Mouse (Mus musculus): ENCODE measurements around the gene Taf1b. TPM values are rescaled to one million over a fixed set of nuclear protein-coding genes. Genes with fewer than 3 reads are reported as not detected.

The Taf1b gene
- total RNA-seq, 2 experiments from 2014 or later, result 7.2 to 8.9 TPM

DNA sequence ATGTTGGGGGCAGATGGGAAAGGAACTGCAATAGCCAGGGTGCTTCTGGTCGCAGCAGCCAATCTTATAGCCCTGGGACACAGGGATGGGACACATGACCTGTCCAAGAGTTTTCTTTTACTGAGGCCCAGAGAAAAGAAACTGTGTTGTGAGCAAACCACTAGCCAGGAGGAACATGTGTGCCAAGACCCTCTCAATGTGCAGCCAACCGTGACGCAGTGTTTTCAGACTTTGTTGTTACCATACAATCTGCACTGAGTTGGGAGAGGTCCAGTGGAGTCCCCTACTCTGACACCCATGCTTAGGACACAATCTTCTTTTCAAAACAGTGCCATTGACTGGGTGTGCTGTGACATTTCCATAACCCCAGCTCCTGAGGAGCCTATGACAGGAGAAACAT lies 69.4 kb downstream of the Taf1b start:
- Histone ChIP-seq H3K27ac (no peak overlapping the region), H3K4me3 (no peak overlapping the region)
- no peak for TF ChIP-seq CTCF (IDR thresholded peaks at IDR 0.05)
- intact Hi-C loops (cut with DNase I), result loop anchor here (5.0 kb wide), 1 partner anchor 70 kb away; the partner anchor contains the start of gene Taf1b
- DNase-seq, result no peak

GRCm38 (mm10) chr12:24571523-24572392 lies 73.6 kb downstream of the Taf1b start, which contains the start of gene Grhl1:
Gene Grhl1 (plus strand): TSS chr12:24572283.
- peak; percentile 65 for TF ChIP-seq CTCF (IDR thresholded peaks at IDR 0.05)
- Histone ChIP-seq H3K4me3 (peak within 1 kb of the TSS; percentile 85), H3K27ac (peak within 1 kb of the TSS; percentile 76)
- peak; percentile 98 for DNase-seq
- intact Hi-C loops (cut with DNase I), result no loop called here

GRCm38 (mm10) chr12:24572421-24573274 lies 74.5 kb downstream of the Taf1b start:
- no peak for TF ChIP-seq CTCF (IDR thresholded peaks at IDR 0.05)
- Histone ChIP-seq H3K4me3 (peak overlapping the region; percentile 85), H3K27ac (peak overlapping the region; percentile 76)
- DNase-seq, result no peak
- intact Hi-C loops (cut with DNase I), result no loop called here

DNA sequence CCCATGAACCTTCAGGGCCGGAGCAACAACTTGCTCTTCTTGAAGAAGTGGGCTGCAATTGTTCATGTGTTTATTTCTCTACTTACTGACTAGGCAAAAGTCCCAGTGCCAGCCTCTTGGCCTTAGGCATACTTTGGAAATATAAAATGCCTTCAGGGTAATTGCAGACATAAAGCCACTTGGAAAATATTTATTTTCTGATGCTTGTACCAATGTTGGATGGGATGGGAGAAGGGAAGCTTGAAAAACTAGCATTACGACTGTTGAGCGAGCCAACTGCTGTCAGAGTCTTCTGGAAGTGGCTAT lies 75.1 kb downstream of the Taf1b start:
- Histone ChIP-seq H3K4me3 (no peak overlapping the region), H3K27ac (no peak overlapping the region)
- intact Hi-C loops (cut with DNase I), result no loop called here
- DNase-seq, result no peak
- no peak for TF ChIP-seq CTCF (IDR thresholded peaks at IDR 0.05)

GRCm38 (mm10) chr12:24574870-24575269 lies 76.7 kb downstream of the Taf1b start:
- no peak overlapping the region for H3K4me3 ChIP-seq

DNA sequence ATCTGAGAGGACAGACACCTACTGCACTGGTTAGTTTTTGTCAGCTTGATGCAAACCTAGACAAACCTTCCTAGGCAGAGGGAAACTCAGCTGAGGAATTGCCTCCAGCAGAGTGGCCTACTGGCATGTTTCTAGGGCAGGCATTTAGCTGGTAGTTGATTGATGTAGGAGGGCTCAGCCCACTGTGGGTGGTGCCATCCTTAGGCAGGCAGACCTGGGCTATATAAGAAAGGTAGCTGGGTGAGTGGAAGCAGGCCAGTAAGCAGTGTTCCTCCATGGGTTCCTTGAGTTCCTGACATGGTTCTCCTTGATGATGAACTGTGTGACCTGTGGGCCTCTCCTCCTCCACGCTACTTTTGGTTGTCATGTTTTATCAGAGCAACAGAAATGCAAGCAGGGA lies 82.3 kb downstream of the Taf1b start:
- Histone ChIP-seq H3K27ac (no peak overlapping the region), H3K4me3 (no peak overlapping the region)
- DNase-seq, result no peak
- intact Hi-C loops (cut with DNase I), result no loop called here
- no peak for TF ChIP-seq CTCF (IDR thresholded peaks at IDR 0.05)

More at GRCm38 (mm10) chr12:24574870-24575269, 76.7 kb downstream of the Taf1b start:
- no peak for DNase-seq
- TF ChIP-seq CTCF (IDR thresholded peaks at IDR 0.05), result no peak
- H3K27ac ChIP-seq, result no peak overlapping the region
- intact Hi-C loops (cut with DNase I), result no loop called here

GRCm38 (mm10) chr12:24580996-24581683 lies 83.0 kb downstream of the Taf1b start:
- no peak for TF ChIP-seq CTCF (IDR thresholded peaks at IDR 0.05)
- H3K27ac ChIP-seq, result no peak overlapping the region
- intact Hi-C loops (cut with DNase I), result no loop called here
- no peak overlapping the region for H3K4me3 ChIP-seq
- no peak for DNase-seq

- intact Hi-C loops (cut with DNase I), result no loop called here
- H3K27ac ChIP-seq, result no peak overlapping the region
- TF ChIP-seq CTCF (IDR thresholded peaks at IDR 0.05), result no peak
- no peak overlapping the region for H3K4me3 ChIP-seq
- DNase-seq, result no peak
These were observed 85.5 kb downstream of the Taf1b start for GRCm38 (mm10) chr12:24583653-24584052.

GRCm38 (mm10) chr12:24584835-24585234 lies 86.7 kb downstream of the Taf1b start:
- H3K4me3 ChIP-seq, result no peak overlapping the region
- no peak for TF ChIP-seq CTCF (IDR thresholded peaks at IDR 0.05)
- peak; percentile 70 for DNase-seq
- intact Hi-C loops (cut with DNase I), result no loop called here
- peak overlapping the region; percentile 40 for H3K27ac ChIP-seq

- Histone ChIP-seq H3K27ac (no peak overlapping the region), H3K4me3 (no peak overlapping the region)
- DNase-seq, result no peak
- intact Hi-C loops (cut with DNase I), result no loop called here
- TF ChIP-seq CTCF (IDR thresholded peaks at IDR 0.05), result no peak
These were observed 88.0 kb downstream of the Taf1b start for GRCm38 (mm10) chr12:24586193-24586592.

- no peak for TF ChIP-seq CTCF (IDR thresholded peaks at IDR 0.05)
- intact Hi-C loops (cut with DNase I), result no loop called here
- DNase-seq, result no peak
- Histone ChIP-seq H3K27ac (no peak overlapping the region), H3K4me3 (no peak overlapping the region)
These were observed 92.2 kb downstream of the Taf1b start for GRCm38 (mm10) chr12:24590371-24590770.

DNA sequence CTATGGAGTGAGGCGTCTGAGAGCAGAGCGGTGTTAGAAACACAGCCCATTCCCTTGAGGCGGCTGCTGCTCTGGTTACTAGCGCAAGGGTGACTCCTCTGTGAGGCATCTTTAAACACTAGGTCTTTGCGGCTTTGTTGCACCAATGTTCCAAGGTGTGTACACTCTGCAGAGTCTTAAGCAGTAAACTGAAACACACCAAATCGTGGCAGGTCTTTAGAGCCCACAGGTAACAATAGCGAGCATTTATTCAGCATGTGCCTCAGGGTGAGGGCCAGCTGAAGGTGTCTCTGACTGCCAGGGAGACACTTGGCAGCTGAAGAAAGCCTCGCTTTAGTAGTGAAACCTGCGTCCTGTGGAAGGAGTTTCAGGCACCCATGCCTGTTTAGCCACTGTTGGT lies 93.9 kb downstream of the Taf1b start:
- intact Hi-C loops (cut with DNase I), result no loop called here
- TF ChIP-seq CTCF (IDR thresholded peaks at IDR 0.05), result no peak
- Histone ChIP-seq H3K4me3 (no peak overlapping the region), H3K27ac (no peak overlapping the region)
- DNase-seq, result no peak

Measured in gastrocnemius, adult 2 months (tissue).